Mouse (Mus musculus) stomach, postnatal 0 days (tissue): ENCODE measurements around the gene Ptcd1.

Source experiments
- CTCF ChIP-seq: IDR thresholded peaks from 2 replicates; pipeline ENCODE4 v1.5.1; 2016; ENCODE audit warnings: antibody characterized with exemption, low read depth, mild to moderate bottlenecking, moderate library complexity
- EP300 ChIP-seq: optimal IDR thresholded peaks from 2 replicates; pipeline ENCODE3; 2016; ENCODE audit warnings: antibody characterized with exemption

GRCm38 (mm10) chr5:145130995-145131394, 35.9 kb downstream of the Ptcd1 start:
- TF ChIP-seq EP300 = no peak
- TF ChIP-seq CTCF = no peak
